Mouse (Mus musculus) stomach, embryonic 16.5 days (tissue): ENCODE results near the gene Slc38a10. TPM values are rescaled to one million over a fixed set of nuclear protein-coding genes. Genes with fewer than 3 reads are reported as not detected.

Source experiments
- ATAC-seq: fragments of 200-750 bp; cut with Nextera tagmentation; 2 replicates; pipeline ENCODE4 v1.8.0; 2017; ENCODE audit warnings: moderate number of reproducible peaks, moderate TSS enrichment; ENCODE audit not compliant: insufficient read depth, low FRiP score
- H3K27ac ChIP-seq: fragments of 300-500 bp; sonication (generic); 2 replicates; pipeline ENCODE4 v1.5.1; 2014; ENCODE audit warnings: low read length
- H3K27me3 ChIP-seq: fragments of 300-500 bp; sonication (generic); 2 replicates; pipeline ENCODE4 v1.6.1; 2014; ENCODE audit warnings: low read length, control low read depth, mixed read lengths; ENCODE audit not compliant: control insufficient read depth, insufficient read depth
- H3K36me3 ChIP-seq: fragments of 300-500 bp; sonication (generic); 2 replicates; pipeline ENCODE4 v1.6.1; 2014; ENCODE audit warnings: low read length; ENCODE audit not compliant: control insufficient read depth, insufficient read depth
- H3K4me1 ChIP-seq: fragments of 300-500 bp; sonication (generic); 2 replicates; pipeline ENCODE4 v1.6.1; 2014; ENCODE audit warnings: low read length, control low read depth, mixed read lengths; ENCODE audit not compliant: control insufficient read depth, insufficient read depth
- H3K4me2 ChIP-seq: fragments of 300-500 bp; sonication (generic); 2 replicates; pipeline ENCODE4 v1.6.1; 2014; ENCODE audit warnings: low read depth, low read length, mixed read lengths
- H3K4me3 ChIP-seq: fragments of 300-500 bp; sonication (generic); replicated peaks from 2 replicates; pipeline ENCODE4 v1.5.1; 2014; ENCODE audit warnings: mild to moderate bottlenecking, low read length
- H3K9ac ChIP-seq: fragments of 300-500 bp; sonication (generic); 2 replicates; pipeline ENCODE4 v1.6.1; 2014; ENCODE audit warnings: low read length
- H3K9me3 ChIP-seq: fragments of 300-500 bp; sonication (generic); replicated peaks from 2 replicates; pipeline ENCODE4 v1.6.1; 2016; ENCODE audit warnings: low read length, control low read depth; ENCODE audit not compliant: control insufficient read depth
- WGBS: fragments of 180-500 bp; shearing (Covaris S2); extraction: QIAGEN DNeasy Blood & Tissue Kit; methylation state at CpG from one replicate; pipeline ENCODE4 v1.1.7; 2014; 5-methylcytosine and 5-hydroxymethylcytosine counted together
- polyA plus RNA-seq: library from polyadenylated mRNA; unstranded; fragments of >200 nt; fragmentation: Nextera tagmentation; extraction: Ambion mirVana; gene quantifications from 2 replicates; pipeline ENCODE4 v1.2.1, GENCODE M21; 2015

The Slc38a10 gene
- polyA plus RNA-seq, 1 experiment from 2014 or later, result 95.9 TPM

DNA sequence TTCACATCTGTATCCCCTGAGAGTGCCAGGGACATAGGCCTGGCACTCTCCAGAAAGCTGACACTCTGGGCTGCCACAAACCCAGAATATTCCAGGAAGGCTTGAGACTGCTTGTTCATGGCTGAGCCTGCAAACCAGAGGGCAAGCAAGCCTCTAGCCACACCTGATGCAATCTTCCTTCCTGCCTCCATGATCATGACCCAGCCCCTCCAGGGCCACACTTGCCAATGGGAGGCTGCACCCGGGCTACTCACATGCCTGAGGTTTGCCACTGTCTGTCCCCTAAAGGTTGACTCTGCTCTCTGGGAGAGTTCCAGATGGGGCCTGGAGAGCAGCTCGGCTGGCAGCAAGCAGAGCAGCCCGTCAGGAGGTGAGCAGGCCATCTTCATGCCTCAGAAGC lies 30.2 kb upstream of the Slc38a10 start:
- peaks cover 37% of the 10 kb centered on the region for H3K4me1 ChIP-seq
- H3K4me2 ChIP-seq, result no peak overlapping the region
- H3K4me3 ChIP-seq, result no peak overlapping the region
- no peaks in the 10 kb centered on the region for H3K9me3 ChIP-seq
- H3K36me3 ChIP-seq, result no peaks in the 10 kb centered on the region
- no peak overlapping the region for H3K27ac ChIP-seq
- no peak overlapping the region for H3K9ac ChIP-seq
- no peaks in the 10 kb centered on the region for H3K27me3 ChIP-seq
- WGBS, result 73% methylated on average over 3 of the region's 3 CpGs
- no peak for ATAC-seq

DNA sequence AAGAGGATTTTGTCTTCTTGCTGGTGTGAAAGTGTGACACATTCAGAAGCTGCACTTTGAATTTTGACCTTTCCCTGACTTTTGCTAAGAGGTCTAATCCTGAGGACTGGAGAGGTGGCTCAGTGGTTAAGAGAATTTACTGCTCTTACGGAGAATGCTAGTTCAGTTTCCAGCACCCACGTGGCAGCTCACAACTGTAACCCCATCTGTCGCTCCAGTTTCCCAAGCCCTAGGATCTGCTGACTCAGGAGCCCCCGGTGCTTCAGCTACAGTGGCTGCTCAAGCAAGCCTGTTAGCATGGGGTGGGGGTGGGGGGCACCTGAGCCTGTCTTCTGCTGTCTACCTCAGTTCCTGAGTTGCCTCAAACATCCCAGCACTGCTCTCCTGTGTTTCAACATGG lies 28.2 kb upstream of the Slc38a10 start:
- Histone ChIP-seq H3K4me3 (no peak overlapping the region), H3K36me3 (no peaks in the 10 kb centered on the region), H3K9ac (no peak overlapping the region), H3K9me3 (no peaks in the 10 kb centered on the region), H3K27ac (no peak overlapping the region), H3K27me3 (no peaks in the 10 kb centered on the region), H3K4me1 (peaks cover 17% of the 10 kb centered on the region), H3K4me2 (no peak overlapping the region)
- WGBS, result 36% methylated on average over 4 of the region's 4 CpGs
- ATAC-seq, result no peak

DNA sequence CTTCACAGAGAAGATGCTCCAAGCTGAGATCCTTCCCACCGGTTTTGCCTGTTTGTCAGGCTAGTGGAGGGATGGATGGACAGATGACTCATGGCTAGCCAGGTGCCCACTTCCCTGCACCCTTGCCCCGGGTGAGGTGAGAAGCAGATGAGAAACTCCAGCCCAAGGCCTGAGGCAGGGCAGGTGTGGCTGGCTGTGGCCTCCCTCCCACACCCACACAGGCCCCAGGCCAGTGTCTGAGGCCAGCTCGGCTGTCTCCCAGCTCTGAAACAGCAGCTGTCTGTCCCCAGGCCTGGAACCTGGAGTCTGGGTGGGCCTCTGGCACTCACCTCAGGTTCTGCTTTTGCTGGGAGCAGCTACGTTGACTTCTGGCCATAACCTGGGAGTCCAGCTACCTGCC lies 24.8 kb upstream of the Slc38a10 start:
- ATAC-seq, result no peak
- Histone ChIP-seq H3K9ac (no peak overlapping the region), H3K27ac (no peak overlapping the region), H3K36me3 (no peaks in the 10 kb centered on the region), H3K27me3 (no peaks in the 10 kb centered on the region), H3K4me2 (no peak overlapping the region), H3K4me1 (peaks cover 5% of the 10 kb centered on the region; the same call in 1 of the 2 replicates), H3K9me3 (no peaks in the 10 kb centered on the region), H3K4me3 (no peak overlapping the region)
- 62% methylated on average over 4 of the region's 4 CpGs for WGBS

DNA sequence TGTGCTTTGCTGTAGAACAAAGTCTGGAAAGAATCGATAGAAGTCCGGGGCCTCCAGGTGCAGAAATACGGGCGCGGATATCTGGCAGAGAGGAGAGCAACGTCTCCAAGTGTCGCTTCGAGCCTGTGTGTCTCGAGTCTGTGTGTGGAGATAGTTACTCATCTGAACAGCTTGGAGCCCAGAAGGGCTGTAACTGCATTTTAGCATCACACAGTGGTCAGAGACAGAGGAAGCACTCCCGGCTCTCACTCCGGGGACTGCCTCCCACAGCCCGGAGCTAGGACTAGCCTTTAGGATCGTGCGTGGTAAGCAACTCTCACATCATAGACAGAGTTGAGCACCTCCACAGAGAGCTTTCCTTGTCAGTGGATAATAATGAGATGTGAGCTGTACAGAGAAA lies 22.1 kb upstream of the Slc38a10 start:
- no peak for ATAC-seq
- Histone ChIP-seq H3K4me3 (no peak overlapping the region), H3K4me2 (no peak overlapping the region), H3K9me3 (no peaks in the 10 kb centered on the region), H3K36me3 (no peaks in the 10 kb centered on the region), H3K27ac (no peak overlapping the region), H3K27me3 (no peaks in the 10 kb centered on the region), H3K9ac (no peak overlapping the region), H3K4me1 (peaks cover 9% of the 10 kb centered on the region; the same call in 1 of the 2 replicates)
- 71% methylated on average over 14 of the region's 14 CpGs for WGBS

DNA sequence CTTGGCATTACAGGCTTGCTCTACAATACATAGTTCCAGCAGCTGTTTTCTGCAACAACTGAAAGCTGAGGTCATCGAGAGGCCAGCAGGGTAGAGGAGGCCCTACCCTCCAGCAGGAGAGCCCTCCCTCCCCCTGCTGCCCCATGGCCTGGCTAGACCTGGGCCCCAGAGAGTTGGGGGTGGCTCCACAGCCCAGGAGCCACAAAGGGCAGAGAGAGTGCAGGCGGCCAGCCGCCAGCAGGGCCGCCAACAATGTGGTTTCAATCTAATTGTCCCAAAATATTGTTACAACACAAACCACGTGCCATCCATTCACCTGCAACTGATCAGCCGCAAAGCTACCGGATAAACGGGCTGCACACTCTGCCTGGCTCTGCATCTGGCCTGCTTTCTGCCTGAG lies 20.0 kb upstream of the Slc38a10 start:
- no peak for ATAC-seq
- H3K9me3 ChIP-seq, result no peaks in the 10 kb centered on the region
- H3K27ac ChIP-seq, result no peak overlapping the region
- H3K4me2 ChIP-seq, result no peak overlapping the region
- H3K27me3 ChIP-seq, result no peaks in the 10 kb centered on the region
- H3K9ac ChIP-seq, result no peak overlapping the region
- peaks cover 9% of the 10 kb centered on the region; the same call in 1 of the 2 replicates for H3K4me1 ChIP-seq
- WGBS, result 41% methylated on average over 8 of the region's 8 CpGs
- no peak overlapping the region for H3K4me3 ChIP-seq
- H3K36me3 ChIP-seq, result no peaks in the 10 kb centered on the region

DNA sequence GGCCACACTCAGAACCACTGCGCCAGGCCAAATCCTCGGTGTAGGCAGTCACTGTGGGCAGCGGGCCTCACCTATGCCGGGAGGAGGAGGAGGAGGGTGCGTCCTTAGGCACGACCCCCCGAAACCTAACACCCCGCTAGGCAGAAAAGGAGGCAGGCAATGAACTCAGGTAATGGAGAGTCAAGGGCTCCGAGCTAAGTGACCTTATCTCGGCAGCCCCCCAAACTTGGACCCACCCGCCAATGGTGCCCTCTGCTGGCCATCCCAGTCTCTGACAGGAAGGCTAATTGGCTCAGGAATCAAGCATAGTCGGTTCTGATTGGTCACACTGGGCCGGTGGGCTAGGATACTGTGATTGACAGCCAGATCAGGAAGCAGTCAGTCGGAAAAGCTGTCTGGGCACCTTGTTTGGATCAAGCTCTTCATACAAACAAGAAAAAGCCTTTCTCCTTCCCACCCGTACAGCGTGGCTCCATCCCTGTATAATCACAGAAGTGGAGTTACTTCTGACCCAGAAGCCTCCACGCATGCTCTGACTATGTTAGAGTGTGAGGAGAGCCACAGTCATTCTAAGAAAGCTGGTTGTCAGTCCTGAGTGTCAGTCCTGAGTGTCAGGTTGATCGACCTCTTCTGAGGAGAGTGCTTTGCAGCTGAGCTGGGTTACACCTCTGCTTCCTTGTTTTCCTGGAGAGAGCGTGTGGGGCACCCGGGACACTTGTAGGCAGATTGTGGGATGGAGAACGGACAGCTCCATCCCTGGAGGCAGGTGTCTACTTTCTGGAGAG lies 18.3 kb upstream of the Slc38a10 start:
- 28% methylated on average over 21 of the region's 21 CpGs for WGBS
- Histone ChIP-seq H3K9me3 (no peaks in the 10 kb centered on the region), H3K27ac (no peak overlapping the region), H3K9ac (no peak overlapping the region), H3K4me1 (peaks cover 17% of the 10 kb centered on the region), H3K4me3 (no peak overlapping the region), H3K4me2 (peak overlapping the region; percentile 16; the same call in 1 of the 2 replicates), H3K27me3 (no peaks in the 10 kb centered on the region), H3K36me3 (no peaks in the 10 kb centered on the region)
- ATAC-seq, result peak; percentile 24; the same call in 1 of the 2 replicates

DNA sequence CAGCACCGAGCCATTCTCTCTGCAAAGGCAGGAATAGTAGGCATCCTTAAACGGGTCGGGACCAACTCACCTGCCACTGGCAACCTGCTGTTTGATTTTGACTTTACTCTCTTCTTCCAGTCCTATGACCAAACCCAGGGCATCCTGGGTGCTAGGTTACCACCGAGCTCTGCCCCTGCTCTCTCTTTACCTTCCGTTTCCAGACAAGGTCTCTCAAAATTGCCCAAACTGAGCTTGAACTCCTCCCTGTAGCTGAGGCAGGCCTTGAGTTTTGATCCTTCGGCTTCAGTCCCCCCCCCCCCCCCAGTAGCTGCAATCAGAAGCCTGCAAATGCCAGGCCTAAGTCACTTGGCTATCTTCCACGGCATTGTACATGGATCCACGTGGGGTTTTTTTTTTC lies 17.4 kb upstream of the Slc38a10 start:
- 75% methylated on average over 8 of the region's 8 CpGs for WGBS
- Histone ChIP-seq H3K4me3 (no peak overlapping the region), H3K4me1 (peaks cover 24% of the 10 kb centered on the region), H3K9ac (no peak overlapping the region), H3K9me3 (no peaks in the 10 kb centered on the region), H3K27ac (no peak overlapping the region), H3K27me3 (no peaks in the 10 kb centered on the region), H3K4me2 (no peak overlapping the region), H3K36me3 (no peaks in the 10 kb centered on the region)
- no peak for ATAC-seq

DNA sequence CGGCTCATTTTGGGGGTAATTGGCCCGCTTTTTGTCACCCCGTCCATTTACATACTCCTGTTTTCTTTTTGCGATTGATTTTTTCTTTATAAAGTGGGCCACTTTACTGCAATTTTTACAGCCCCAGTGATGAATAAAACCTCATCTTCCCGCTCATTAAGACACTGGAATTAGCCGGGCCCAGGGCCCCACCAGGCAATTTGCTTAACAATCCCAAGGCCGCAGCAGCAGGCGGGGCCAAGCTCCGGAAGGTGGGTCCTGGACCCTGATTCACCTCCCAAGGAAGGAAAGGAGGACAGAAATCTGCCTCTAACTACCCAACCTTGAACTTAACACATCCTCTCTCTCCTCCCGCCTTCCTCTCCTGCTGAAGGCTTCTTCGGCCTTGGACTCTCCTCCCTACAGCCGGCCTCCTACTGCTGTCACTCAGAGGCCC lies 16.8 kb upstream of the Slc38a10 start:
- WGBS, result 57% methylated on average over 12 of the region's 12 CpGs

DNA sequence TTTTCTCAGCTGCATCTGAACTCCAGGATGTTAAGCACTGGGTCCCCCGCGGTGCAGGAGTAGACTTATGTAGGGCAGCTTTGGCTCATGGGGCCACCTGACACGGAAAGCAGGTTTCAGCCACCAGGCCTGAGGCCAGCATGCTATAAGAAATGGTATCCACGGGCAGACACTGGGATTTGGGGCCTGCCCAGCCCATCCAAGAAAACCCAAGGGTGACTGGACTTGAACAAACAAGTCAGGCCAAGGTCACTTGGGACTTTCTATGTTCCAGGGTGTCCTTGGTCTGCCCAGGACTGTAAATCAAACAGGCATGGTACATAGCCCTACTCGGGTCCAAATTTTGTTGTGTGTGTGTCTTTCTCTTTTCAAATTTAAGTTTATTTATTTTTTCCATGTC lies 15.9 kb upstream of the Slc38a10 start:
- Histone ChIP-seq H3K9ac (no peak overlapping the region), H3K36me3 (no peaks in the 10 kb centered on the region), H3K27ac (no peak overlapping the region), H3K4me3 (no peak overlapping the region), H3K9me3 (no peaks in the 10 kb centered on the region), H3K27me3 (no peaks in the 10 kb centered on the region), H3K4me2 (no peak overlapping the region), H3K4me1 (peaks cover 24% of the 10 kb centered on the region)
- 51% methylated on average over 5 of the region's 5 CpGs for WGBS
- no peak for ATAC-seq

More for the DNA sequence above, 16.8 kb upstream of the Slc38a10 start:
- Histone ChIP-seq H3K27me3 (no peaks in the 10 kb centered on the region), H3K36me3 (no peaks in the 10 kb centered on the region), H3K4me2 (no peak overlapping the region), H3K9ac (no peak overlapping the region), H3K4me3 (no peak overlapping the region), H3K4me1 (peaks cover 24% of the 10 kb centered on the region), H3K27ac (no peak overlapping the region), H3K9me3 (no peaks in the 10 kb centered on the region)
- ATAC-seq, result no peak
